Mouse (Mus musculus) frontal cortex, postnatal 36 days (tissue): ENCODE data around the gene Mndal.
"Not testable (repeated sequence)": the region's sequence is repeated elsewhere in the genome, so short reads cannot be mapped to it uniquely, and the experiment has no call there.

Source experiments
- DNase-seq, 2 experiments: peaks; one replicate each; pipeline ENCODE4 v3.0.0; 2022; ENCODE audit warnings: low spot score in 2 of 2

Mndal gene

GRCm38 (mm10) chr1:173941924-173942779, at the start of gene Mndal, which contains the start of gene Ifi203:
TSS of gene Mndal (minus strand) at chr1:173942491.
TSS of gene Ifi203 (minus strand) at chr1:173942672.
- not testable (repeated sequence) for DNase-seq

GRCm38 (mm10) chr1:173982694-173983305, 40.5 kb upstream of the Mndal start, which contains the start of gene Ifi202b:
TSS of gene Ifi202b (minus strand) at chr1:173982744.
- DNase-seq, result not testable (repeated sequence)

GRCm38 (mm10) chr1:173981038-173981437, 38.7 kb upstream of the Mndal start:
- DNase-seq, result not testable (repeated sequence)

- no peak for DNase-seq
Measured at GRCm38 (mm10) chr1:173977622-173978021, 35.3 kb upstream of the Mndal start.

- DNase-seq, result peak; percentile 14 to 49
Measured at GRCm38 (mm10) chr1:173973111-173973510, 30.8 kb upstream of the Mndal start.

GRCm38 (mm10) chr1:173961491-173961890, 19.2 kb upstream of the Mndal start:
- DNase-seq, result not testable (repeated sequence)

- DNase-seq, result not testable (repeated sequence)
Measured at GRCm38 (mm10) chr1:173959998-173960397, 17.7 kb upstream of the Mndal start.

GRCm38 (mm10) chr1:173955839-173956527, 13.7 kb upstream of the Mndal start:
- not testable (repeated sequence) for DNase-seq

- no peak for DNase-seq
Measured at GRCm38 (mm10) chr1:173955071-173955796, 12.9 kb upstream of the Mndal start.

- no peak for DNase-seq
Measured at GRCm38 (mm10) chr1:173953563-173953962, 11.3 kb upstream of the Mndal start.

- DNase-seq, result not testable (repeated sequence)
Measured at GRCm38 (mm10) chr1:173949044-173949443, 6.8 kb upstream of the Mndal start.

- not testable (repeated sequence) for DNase-seq
Measured at GRCm38 (mm10) chr1:173942780-173943066, 432 bp upstream of the Mndal start.

- not testable (repeated sequence) for DNase-seq
Measured at GRCm38 (mm10) chr1:173941522-173941921, 769 bp downstream of the Mndal start.

- DNase-seq, result not testable (repeated sequence)
Measured at GRCm38 (mm10) chr1:173919279-173919678, 23.0 kb downstream of the Mndal start.

GRCm38 (mm10) chr1:173914559-173914958, 27.7 kb downstream of the Mndal start:
- DNase-seq, result no peak

GRCm38 (mm10) chr1:173913256-173913791, 29.0 kb downstream of the Mndal start:
- DNase-seq, result not testable (repeated sequence)

- DNase-seq, result not testable (repeated sequence)
Measured at GRCm38 (mm10) chr1:173912548-173913255, 29.6 kb downstream of the Mndal start, which contains the start of gene Ifi211. TSS of gene Ifi211 (minus strand) at chr1:173913046.

GRCm38 (mm10) chr1:173911808-173912464, 30.4 kb downstream of the Mndal start:
- no peak for DNase-seq

- not testable (repeated sequence) for DNase-seq
Measured at GRCm38 (mm10) chr1:173908390-173908789, 33.9 kb downstream of the Mndal start.

GRCm38 (mm10) chr1:173905885-173906284, 36.4 kb downstream of the Mndal start:
- not testable (repeated sequence) for DNase-seq
